Mouse (Mus musculus) megakaryocyte, embryonic 14.5 days (primary cell): ENCODE data around the gene Sppl3. TPM values are rescaled to one million over a fixed set of nuclear protein-coding genes. Genes with fewer than 3 reads are reported as not detected.

Experiments
- H3K27me3 ChIP-seq: replicated peaks from 2 replicates; pipeline ENCODE3; 2012; ENCODE audit warnings: inconsistent platforms
- H3K36me3 ChIP-seq: replicated peaks from 2 replicates; pipeline ENCODE3; 2012; ENCODE audit warnings: low read length, inconsistent platforms, mixed read lengths
- H3K4me1 ChIP-seq: 2 replicates; pipeline ENCODE4 v1.6.1; 2012; ENCODE audit warnings: inconsistent platforms
- H3K4me3 ChIP-seq: replicated peaks from 2 replicates; pipeline ENCODE3; 2012; ENCODE audit warnings: moderate library complexity, mild to moderate bottlenecking, inconsistent platforms
- H3K9me3 ChIP-seq: 2 replicates; pipeline ENCODE4 v1.6.1; 2012; ENCODE audit warnings: inconsistent platforms
- FLI1 ChIP-seq: IDR thresholded peaks from 2 replicates; pipeline ENCODE4 v1.6.1; 2012; ENCODE audit warnings: low read length, inconsistent platforms, mixed read lengths
- GATA1 ChIP-seq: IDR thresholded peaks from 3 replicates; pipeline ENCODE4 v1.6.1; 2012; ENCODE audit warnings: mixed read lengths, low read length, inconsistent platforms, borderline replicate concordance
- polyA plus RNA-seq: library from polyadenylated mRNA; stranded (reverse); fragments of >175 nt; gene quantifications from 2 replicates; pipeline ENCODE4 v1.2.3, GENCODE M21; 2012; ENCODE audit warnings: low replicate concordance; ENCODE audit not compliant: insufficient read depth

Sppl3 gene
- polyA plus RNA-seq, 1 experiment: 18.2 TPM

DNA sequence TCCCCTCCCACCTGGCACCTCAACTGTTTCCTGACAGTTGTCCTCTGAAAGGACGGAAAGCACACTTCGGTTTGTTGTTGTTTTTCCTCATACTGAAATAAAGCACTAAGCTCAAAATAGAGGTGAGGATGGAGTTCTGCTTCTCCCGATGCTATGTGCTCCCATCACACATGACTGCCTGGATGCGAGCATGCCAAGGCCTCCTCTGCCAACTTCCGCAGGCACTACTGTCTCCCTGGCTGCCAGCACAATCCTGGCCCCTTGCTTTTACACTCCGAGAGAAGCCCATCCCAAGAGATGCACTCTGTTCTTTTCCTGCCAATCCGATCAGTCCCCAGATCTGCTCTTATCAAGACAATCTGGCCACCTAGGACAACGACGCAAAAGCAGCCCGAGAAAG lies 132.6 kb downstream of the Sppl3 start:
- Histone ChIP-seq H3K4me1 (peaks cover 22% of the 10 kb centered on the region), H3K9me3 (no peaks in the 10 kb centered on the region), H3K27me3 (no peaks in the 10 kb centered on the region), H3K36me3 (peaks cover 70% of the 10 kb centered on the region), H3K4me3 (no peak overlapping the region)
- TF ChIP-seq FLI1: no peak
- no peak for TF ChIP-seq GATA1

DNA sequence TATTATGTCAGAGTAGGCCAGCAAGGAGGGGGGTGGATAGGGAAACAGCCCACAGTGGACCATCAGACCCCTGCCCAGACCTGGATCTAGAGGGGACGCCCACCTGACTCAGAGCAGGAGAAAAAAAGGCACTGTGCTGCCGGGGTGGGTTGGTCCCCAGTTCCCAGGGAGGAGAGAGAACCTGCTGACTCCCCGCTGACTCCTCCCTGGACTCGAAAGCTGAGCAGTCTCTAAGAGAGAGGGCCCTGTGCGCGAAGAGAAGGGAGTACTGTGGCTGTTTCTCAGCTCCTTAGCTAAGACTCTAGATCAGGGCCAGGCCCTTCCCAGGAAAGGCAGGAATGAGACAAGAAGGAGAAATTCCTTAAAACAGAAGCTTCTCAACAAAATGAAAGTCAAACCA lies 133.5 kb downstream of the Sppl3 start:
- Histone ChIP-seq H3K9me3 (peaks cover 3% of the 10 kb centered on the region; the same call in 1 of the 2 replicates), H3K27me3 (no peaks in the 10 kb centered on the region), H3K36me3 (peaks cover 78% of the 10 kb centered on the region), H3K4me1 (peaks cover 22% of the 10 kb centered on the region), H3K4me3 (no peak overlapping the region)
- TF ChIP-seq FLI1 (no peak), GATA1 (no peak)

DNA sequence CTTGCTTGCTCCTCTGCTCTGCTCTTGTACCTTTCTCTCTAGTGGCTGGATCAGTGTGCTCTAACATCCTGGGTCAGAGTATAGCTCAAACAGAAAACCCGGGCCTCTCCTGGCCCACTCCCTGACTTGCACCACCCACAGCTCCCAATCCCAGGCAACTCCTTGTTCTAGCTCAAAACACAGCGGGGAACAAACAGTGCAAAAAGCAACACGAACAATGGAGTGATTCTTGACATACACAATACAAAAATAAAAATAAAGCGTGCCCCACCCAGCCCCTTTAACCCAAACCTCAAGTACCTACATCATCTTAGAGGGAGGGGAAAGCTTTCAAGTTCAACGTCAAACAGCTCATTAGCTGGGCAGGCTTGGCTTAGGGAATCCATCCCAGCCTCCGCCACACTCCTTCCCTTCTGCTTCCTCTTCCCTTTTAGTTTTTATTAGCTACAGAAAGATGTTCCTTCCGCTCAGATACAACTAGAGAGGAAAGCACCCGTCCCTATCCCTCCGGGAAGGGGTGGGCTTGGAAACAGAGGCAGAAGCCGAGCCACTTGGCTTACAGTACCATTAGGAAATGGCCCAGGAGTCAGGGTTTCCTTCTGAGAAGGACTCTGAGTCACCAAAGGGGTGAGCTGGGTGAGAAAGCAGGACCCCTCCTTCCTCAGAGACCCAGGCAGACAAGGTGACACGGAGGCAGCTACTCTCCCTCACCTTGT lies 134.5 kb downstream of the Sppl3 start:
- H3K4me3 ChIP-seq: no peak overlapping the region
- peaks cover 88% of the 10 kb centered on the region for H3K36me3 ChIP-seq
- TF ChIP-seq FLI1: no peak
- TF ChIP-seq GATA1: no peak
- H3K27me3 ChIP-seq: no peaks in the 10 kb centered on the region
- H3K9me3 ChIP-seq: peaks cover 11% of the 10 kb centered on the region
- H3K4me1 ChIP-seq: peaks cover 28% of the 10 kb centered on the region

DNA sequence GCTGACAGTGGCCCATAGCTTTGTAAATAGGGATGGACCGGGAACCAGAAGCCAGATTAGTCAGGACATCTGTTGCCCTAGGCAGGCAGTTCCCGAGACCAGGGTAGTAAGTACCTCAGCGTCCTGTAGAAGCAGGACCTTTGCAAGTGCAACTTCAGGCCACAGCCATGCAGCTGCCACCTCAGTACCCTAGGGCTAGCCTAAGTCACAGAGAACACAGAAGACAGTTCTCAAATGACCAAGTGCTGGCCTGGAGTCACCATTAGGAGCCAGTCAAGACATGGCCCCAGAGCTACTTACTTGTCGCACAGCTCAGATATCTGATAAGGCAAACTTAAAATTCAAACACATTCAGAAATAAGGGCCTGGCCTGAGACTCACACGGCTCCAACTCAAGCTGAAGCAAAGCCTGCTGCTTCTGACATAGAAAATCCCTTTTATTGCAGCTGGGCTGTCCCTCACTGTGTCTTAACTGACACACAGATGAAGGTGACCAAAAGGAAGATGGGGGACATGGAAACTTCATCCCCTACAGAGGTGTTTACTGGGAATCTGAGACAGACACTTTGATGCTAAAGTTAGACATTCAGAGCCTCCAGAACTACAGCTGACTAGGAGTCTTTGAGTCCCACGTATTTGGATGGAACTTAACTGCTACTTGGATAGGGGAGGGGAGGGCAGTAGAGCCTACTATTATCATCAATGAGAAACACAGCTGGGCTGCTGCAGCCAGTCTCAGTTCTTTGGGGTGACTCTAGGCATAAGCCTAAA lies 135.2 kb downstream of the Sppl3 start:
- H3K36me3 ChIP-seq: peaks cover 95% of the 10 kb centered on the region
- H3K4me1 ChIP-seq: peaks cover 36% of the 10 kb centered on the region

DNA sequence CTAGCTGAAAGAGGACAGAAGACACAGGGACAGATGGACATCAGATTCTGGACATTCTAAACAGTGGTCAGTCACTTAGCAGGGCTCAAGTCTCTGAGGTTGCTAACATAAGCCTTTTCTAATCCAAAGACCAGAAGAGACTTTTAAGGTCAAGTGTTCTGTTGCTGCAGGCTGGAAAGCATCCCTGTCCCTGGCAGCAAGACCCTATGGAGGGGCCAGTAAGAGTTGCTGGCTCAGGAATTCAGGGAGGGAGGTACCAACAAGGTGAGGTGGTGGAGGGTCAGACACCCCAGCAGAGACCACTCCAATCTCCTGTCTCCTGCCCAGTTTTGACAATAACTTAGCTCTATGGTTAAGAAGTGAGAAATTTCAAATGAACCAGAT lies 135.8 kb downstream of the Sppl3 start:
- H3K4me3 ChIP-seq: no peak overlapping the region
- TF ChIP-seq FLI1 (no peak), GATA1 (no peak)
- peaks cover 41% of the 10 kb centered on the region for H3K4me1 ChIP-seq
- peaks cover 97% of the 10 kb centered on the region for H3K36me3 ChIP-seq
- H3K27me3 ChIP-seq: no peaks in the 10 kb centered on the region
- H3K9me3 ChIP-seq: peaks cover 12% of the 10 kb centered on the region

More for the DNA sequence above, 135.2 kb downstream of the Sppl3 start:
- H3K27me3 ChIP-seq: no peaks in the 10 kb centered on the region
- H3K4me3 ChIP-seq: no peak overlapping the region
- peaks cover 12% of the 10 kb centered on the region for H3K9me3 ChIP-seq
- TF ChIP-seq GATA1 (no peak), FLI1 (no peak)

DNA sequence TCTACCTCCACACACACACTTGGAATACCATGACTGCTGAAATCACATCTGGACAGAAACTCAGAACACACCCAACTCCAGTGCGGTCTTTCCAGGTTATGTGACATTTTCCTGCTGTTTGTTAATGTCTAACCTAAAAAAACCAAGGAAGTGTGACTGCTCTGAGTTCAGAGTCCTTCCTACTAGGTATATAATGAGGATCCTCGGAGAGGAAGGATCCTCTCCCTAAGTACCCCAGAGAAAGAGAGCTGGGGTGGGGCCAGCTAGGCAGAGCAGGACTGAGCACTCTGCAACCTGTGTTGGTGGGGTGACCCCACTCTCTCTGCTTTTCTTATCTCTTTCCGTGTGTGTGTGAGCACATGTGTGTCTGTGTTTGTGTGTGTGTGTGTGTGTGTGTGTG lies 136.5 kb downstream of the Sppl3 start:
- peaks cover 97% of the 10 kb centered on the region for H3K36me3 ChIP-seq
- peaks cover 12% of the 10 kb centered on the region for H3K9me3 ChIP-seq
- no peak overlapping the region for H3K4me3 ChIP-seq
- no peak for TF ChIP-seq FLI1
- TF ChIP-seq GATA1: no peak
- peaks cover 45% of the 10 kb centered on the region for H3K4me1 ChIP-seq
- no peaks in the 10 kb centered on the region for H3K27me3 ChIP-seq

DNA sequence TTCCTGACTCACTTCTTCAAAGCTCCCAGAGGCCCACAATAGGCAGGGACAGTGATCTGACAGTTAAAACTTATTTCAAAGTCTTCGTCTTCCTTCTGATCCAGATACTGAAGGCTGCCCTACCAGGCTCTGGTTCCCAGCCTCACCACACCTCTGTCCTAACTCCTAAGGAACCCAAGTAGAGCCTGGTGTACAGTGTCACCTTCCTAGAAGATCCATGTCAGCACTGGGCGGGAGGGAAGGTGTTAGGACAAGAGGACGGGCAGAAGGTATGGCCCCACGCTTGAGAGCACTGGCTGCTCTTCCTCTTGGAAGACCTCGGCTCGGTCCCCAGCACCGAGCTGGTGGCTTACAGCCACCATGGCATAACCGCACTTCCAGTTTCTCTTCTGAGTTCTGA lies 137.4 kb downstream of the Sppl3 start:
- Histone ChIP-seq H3K4me3 (no peak overlapping the region), H3K4me1 (peaks cover 50% of the 10 kb centered on the region), H3K36me3 (peaks cover 97% of the 10 kb centered on the region), H3K27me3 (no peaks in the 10 kb centered on the region), H3K9me3 (peaks cover 12% of the 10 kb centered on the region)
- TF ChIP-seq GATA1 (no peak), FLI1 (no peak)

Other genes with a start within 250 kb of the Sppl3 start
- 99.9 and 118 TPM in 2 replicates for gene Ankrd13a, start 236.5 kb upstream of the Sppl3 start, polyA plus RNA-seq
- 48.3 and 136 TPM in 2 replicates for gene Git2, start 235.6 kb upstream of the Sppl3 start, polyA plus RNA-seq
- 24.5 and 89.4 TPM in 2 replicates for gene 1500011B03Rik, start 187.7 kb upstream of the Sppl3 start, polyA plus RNA-seq
- 0.20 TPM in 1 of 2 replicates, not detected in the other for gene 4930519G04Rik, start 157.5 kb upstream of the Sppl3 start, polyA plus RNA-seq
- gene Gm9936, start 152.5 kb upstream of the Sppl3 start, polyA plus RNA-seq: not detected in 2 replicates
- 8.6 TPM in 1 of 2 replicates, not detected in the other for gene Oasl2, start 114.2 kb upstream of the Sppl3 start, polyA plus RNA-seq
- gene Oasl1, start 87.9 kb upstream of the Sppl3 start, polyA plus RNA-seq: 6.4 TPM in 1 of 2 replicates, not detected in the other
- 16.4 and 35.8 TPM in 2 replicates for gene 2210016L21Rik, start 69.0 kb upstream of the Sppl3 start, polyA plus RNA-seq
- not detected in 2 replicates for gene Hnf1a, start 40.0 kb upstream of the Sppl3 start, polyA plus RNA-seq
- not detected in 2 replicates for gene Gm10401, start 87.2 kb downstream of the Sppl3 start, polyA plus RNA-seq
- gene Acads, start 108.2 kb downstream of the Sppl3 start, polyA plus RNA-seq: 34.8 and 43.5 TPM in 2 replicates
- 13.4 and 25.4 TPM in 2 replicates for gene Unc119b, start 123.8 kb downstream of the Sppl3 start, polyA plus RNA-seq
- 69.9 and 84.4 TPM in 2 replicates for gene Mlec, start 147.0 kb downstream of the Sppl3 start, polyA plus RNA-seq
- 1.7 TPM in 1 of 2 replicates, not detected in the other for gene Cabp1, start 183.2 kb downstream of the Sppl3 start, polyA plus RNA-seq
- 51.5 and 56.1 TPM in 2 replicates for gene Pop5, start 224.7 kb downstream of the Sppl3 start, polyA plus RNA-seq